Mouse (Mus musculus) kidney, adult 2 months (tissue): ENCODE data around the gene Mpst. TPM values are rescaled to one million over a fixed set of nuclear protein-coding genes. Genes with fewer than 3 reads are reported as not detected.
A peak's percentile ranks its signal among the peaks of the same experiment; 100 is the strongest.

ENCODE experiments used
- DNase-seq: peaks from one replicate; pipeline ENCODE4 v3.0.0; 2021
- H3K27ac ChIP-seq: fragments of 200-500 bp; 2 replicates; pipeline ENCODE4 v1.5.1; 2012; ENCODE audit warnings: low read depth, low read length, control low read depth, inconsistent platforms; ENCODE audit not compliant: insufficient read depth
- H3K27me3 ChIP-seq: fragments of 200-500 bp; replicated peaks from 2 replicates; pipeline ENCODE4 v1.6.1; 2012; ENCODE audit warnings: mild to moderate bottlenecking, moderate library complexity, low read length, inconsistent platforms; ENCODE audit not compliant: control insufficient read depth, insufficient read depth
- H3K36me3 ChIP-seq: fragments of 200-500 bp; 2 replicates; pipeline ENCODE4 v1.6.1; 2012; ENCODE audit warnings: mild to moderate bottlenecking, moderate library complexity, low read length, inconsistent platforms; ENCODE audit not compliant: control insufficient read depth, insufficient read depth
- H3K4me1 ChIP-seq: fragments of 200-500 bp; 2 replicates; pipeline ENCODE4 v1.6.1; 2011; ENCODE audit warnings: low read length; ENCODE audit not compliant: control insufficient read depth, insufficient read depth
- H3K4me3 ChIP-seq: fragments of 200-500 bp; 2 replicates; pipeline ENCODE4 v1.5.1; 2011; ENCODE audit warnings: mild to moderate bottlenecking, low read depth, low read length, control low read depth; ENCODE audit not compliant: insufficient read depth
- CTCF ChIP-seq: fragments of 200-500 bp; conservative IDR thresholded peaks from 2 replicates; pipeline ENCODE4 v1.5.1; 2011; ENCODE audit warnings: low read depth, mild to moderate bottlenecking, control low read depth, low read length, moderate library complexity, mixed read lengths; ENCODE audit not compliant: insufficient read depth, insufficient read length
- POLR2A ChIP-seq: fragments of 200-500 bp; IDR thresholded peaks from one replicate; pipeline ENCODE4 v1.6.1; 2011; ENCODE audit warnings: low read depth, low read length, control low read depth
- WGBS: fragments of 180-500 bp; shearing (Covaris S2); methylation state at CpG from one replicate; pipeline ENCODE4 v1.1.7; 2018; 5-methylcytosine and 5-hydroxymethylcytosine counted together
- polyA plus RNA-seq: library from polyadenylated mRNA; depleted of rRNA; stranded (reverse); fragments of >200 nt; gene quantifications from 2 replicates; pipeline ENCODE4 v1.2.3, GENCODE M21; 2012

Gene Mpst
- polyA plus RNA-seq, 1 experiment, result 270 TPM

DNA sequence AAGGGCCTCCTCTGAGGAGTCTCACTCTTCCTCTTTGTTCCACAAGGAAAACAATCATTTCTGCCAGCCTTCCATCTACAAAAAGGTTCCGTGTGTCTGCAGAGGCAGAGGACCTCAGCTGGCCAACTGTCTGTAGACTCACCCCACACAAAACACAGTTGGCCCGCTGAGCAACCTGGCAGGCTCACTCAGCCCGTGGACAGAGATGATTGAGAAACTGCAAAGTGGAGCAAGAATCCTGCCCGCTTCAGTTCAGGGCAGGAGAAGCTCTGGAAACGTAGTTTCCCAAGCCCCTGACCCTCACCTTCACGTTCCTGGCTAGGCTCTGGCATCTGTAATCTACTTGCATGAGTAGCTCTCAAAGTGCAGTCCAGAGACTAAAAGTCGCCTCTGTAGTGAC, 40.9 kb downstream of the Mpst start:
- 27% methylated on average over 7 of the region's 7 CpGs for WGBS
- Histone ChIP-seq H3K36me3 (no peaks in the 10 kb centered on the region), H3K4me3 (no peak overlapping the region), H3K27me3 (no peaks in the 10 kb centered on the region), H3K27ac (no peak overlapping the region), H3K4me1 (0 out of 2 replicates have a peak, but pooled peaks cover 5% of the 10 kb centered on the region)
- no peak for DNase-seq
- TF ChIP-seq POLR2A (no peak), CTCF (no peak)

DNA sequence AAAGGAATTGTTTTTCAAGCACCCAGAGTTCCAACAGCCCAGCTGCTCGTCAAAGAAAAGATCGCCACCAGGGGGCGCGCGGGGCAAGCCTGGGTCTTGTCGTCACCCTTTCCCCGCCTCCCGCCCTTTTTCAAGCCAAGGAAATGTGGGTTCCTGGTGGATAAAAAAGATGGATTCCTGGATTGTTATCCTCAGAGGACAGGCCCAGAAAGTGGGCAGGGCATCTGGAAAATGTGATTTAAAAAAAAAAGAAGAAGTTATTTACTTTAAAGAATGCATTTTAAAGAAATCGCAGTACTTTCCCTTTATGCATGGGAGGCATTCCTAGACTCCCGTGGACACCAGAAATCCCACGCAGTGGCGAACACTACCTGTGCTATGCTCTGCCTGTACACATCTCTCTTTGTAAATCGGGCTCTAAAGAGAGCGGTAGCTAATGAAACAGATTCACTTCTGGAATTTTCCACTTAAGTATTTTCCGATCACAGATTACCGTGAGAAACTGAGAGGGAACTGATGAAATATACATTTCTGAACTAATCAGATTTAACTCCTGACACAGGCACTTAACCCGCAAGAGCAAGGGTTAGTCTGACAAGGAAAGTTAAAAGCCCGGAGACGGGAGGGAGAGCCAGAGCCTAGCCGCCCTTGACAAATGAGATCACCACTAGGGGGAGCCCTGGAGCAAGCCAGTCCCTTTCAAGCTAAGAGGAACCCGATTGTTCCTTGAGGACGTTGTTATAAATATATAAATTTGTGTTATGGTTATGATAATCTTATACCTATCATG, 41.7 kb downstream of the Mpst start:
- TF ChIP-seq CTCF (peak; percentile 83), POLR2A (no peak)
- Histone ChIP-seq H3K36me3 (no peaks in the 10 kb centered on the region), H3K4me1 (0 out of 2 replicates have a peak, but pooled peaks cover 5% of the 10 kb centered on the region), H3K27ac (peak overlapping the region; percentile 67), H3K27me3 (no peaks in the 10 kb centered on the region), H3K4me3 (peak overlapping the region; percentile 46)
- under 1% methylated on average over 22 of the region's 22 CpGs for WGBS
- peak; percentile 97 for DNase-seq

DNA sequence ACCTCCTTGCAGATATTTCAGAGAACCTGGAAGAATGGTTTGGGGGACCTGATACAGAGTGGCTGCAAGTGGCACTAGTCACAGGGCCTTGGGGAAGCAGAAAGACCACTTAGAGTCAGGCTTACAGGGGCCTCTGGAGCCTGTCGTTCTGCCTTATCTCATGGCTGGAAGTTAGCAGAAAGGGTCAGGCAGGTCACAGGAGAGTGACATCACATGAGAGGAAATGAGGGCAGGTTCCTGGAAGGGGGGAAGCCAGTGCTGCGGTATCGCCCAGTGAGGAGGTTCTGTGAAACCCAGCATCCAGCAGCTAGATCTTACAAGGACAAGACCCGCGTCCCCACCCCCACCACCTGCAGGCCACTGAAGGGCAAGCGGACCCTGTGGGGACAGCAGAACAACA, 42.9 kb downstream of the Mpst start:
- WGBS, result 80% methylated on average over 6 of the region's 6 CpGs
- H3K27ac ChIP-seq, result no peak overlapping the region

DNA sequence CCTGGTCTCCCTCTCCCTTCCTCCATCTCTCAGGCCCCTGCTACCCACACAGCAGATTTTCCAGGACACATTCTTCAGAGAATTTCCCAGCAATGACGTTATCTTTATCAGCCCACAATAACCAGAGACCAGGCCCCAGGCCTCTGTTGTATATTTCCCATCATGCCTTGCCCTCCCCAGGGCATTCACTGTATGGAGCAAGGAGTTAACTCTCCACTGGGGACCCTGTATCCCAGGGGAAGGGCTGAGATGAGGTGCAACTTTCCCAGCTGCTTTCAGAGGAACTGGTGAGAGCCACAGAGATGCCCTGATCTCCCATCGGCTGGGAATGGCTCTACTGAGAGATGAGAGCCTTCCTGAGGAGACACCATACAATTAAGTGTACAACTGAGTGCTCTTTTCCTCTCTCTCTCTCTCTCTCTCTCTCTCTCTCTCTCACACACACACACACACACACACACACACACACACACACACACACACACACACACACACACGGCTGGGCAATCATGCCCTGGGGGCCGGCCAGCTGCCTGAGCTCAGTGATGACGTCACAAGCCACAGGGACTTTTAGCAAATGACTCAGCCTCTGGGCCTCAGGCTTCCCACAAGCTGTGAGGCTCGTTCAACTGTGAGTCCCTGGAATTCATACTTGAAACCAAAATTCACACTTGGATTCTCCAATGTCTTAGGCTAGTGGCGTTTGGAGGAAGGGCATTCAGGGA, 43.6 kb downstream of the Mpst start:
- DNase-seq, result peak; percentile 49
- Histone ChIP-seq H3K4me1 (0 out of 2 replicates have a peak, but pooled peaks cover 5% of the 10 kb centered on the region), H3K27me3 (no peaks in the 10 kb centered on the region), H3K27ac (no peak overlapping the region), H3K4me3 (no peak overlapping the region), H3K36me3 (no peaks in the 10 kb centered on the region)
- WGBS, result 39% methylated on average over 7 of the region's 7 CpGs
- TF ChIP-seq CTCF, result no peak
- no peak for TF ChIP-seq POLR2A

More for the DNA sequence above, 42.9 kb downstream of the Mpst start:
- H3K27me3 ChIP-seq, result no peaks in the 10 kb centered on the region
- H3K4me1 ChIP-seq, result 0 out of 2 replicates have a peak, but pooled peaks cover 5% of the 10 kb centered on the region
- H3K4me3 ChIP-seq, result no peak overlapping the region
- no peaks in the 10 kb centered on the region for H3K36me3 ChIP-seq
- DNase-seq, result peak; percentile 39
- TF ChIP-seq POLR2A (no peak), CTCF (no peak)

DNA sequence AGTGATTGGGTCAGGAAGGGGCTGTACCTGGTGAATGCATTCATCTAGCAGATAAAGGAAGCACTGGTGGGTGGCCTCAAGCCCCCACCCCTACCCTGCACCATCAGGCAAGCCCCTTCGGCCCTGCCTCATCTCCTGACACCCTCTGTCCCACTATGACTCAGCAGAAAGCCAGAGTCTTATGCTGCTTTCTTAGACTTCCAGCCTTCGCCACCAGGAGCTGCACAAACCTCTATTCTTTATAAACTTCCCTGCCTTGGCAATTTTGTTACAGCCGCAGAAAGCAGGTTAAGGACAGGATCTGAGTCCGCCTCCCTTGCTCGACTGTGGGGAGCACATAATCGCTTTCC, 44.2 kb downstream of the Mpst start:
- Histone ChIP-seq H3K4me3 (no peak overlapping the region), H3K27ac (no peak overlapping the region), H3K4me1 (0 out of 2 replicates have a peak, but pooled peaks cover 5% of the 10 kb centered on the region), H3K27me3 (no peaks in the 10 kb centered on the region), H3K36me3 (no peaks in the 10 kb centered on the region)
- no peak for DNase-seq
- WGBS, result 91% methylated on average over 6 of the region's 6 CpGs
- TF ChIP-seq CTCF (no peak), POLR2A (no peak)

DNA sequence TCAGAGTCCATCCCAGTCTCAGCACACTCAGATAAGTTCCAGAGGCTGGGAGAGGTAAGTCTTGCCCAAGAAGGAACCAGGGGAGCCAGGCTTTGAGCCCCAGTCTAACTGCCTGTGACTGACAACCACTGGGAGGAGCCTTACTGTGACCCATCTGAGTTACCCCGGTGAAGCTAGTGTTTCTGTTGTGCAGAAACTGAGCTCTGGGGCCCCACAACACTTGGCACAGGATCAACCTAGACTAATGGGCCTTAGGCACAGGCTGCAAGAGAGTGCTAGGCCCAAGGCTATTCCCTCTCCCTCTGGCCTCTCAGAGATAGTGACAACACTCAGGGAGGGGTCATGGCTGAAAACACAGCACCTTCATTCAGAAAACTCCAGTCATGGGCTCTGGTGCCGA, 45.0 kb downstream of the Mpst start:
- Histone ChIP-seq H3K4me1 (0 out of 2 replicates have a peak, but pooled peaks cover 5% of the 10 kb centered on the region), H3K27ac (no peak overlapping the region), H3K4me3 (no peak overlapping the region), H3K36me3 (no peaks in the 10 kb centered on the region), H3K27me3 (no peaks in the 10 kb centered on the region)
- WGBS, result 74% methylated on average over 2 of the region's 2 CpGs
- no peak for DNase-seq
- TF ChIP-seq POLR2A (no peak), CTCF (no peak)

DNA sequence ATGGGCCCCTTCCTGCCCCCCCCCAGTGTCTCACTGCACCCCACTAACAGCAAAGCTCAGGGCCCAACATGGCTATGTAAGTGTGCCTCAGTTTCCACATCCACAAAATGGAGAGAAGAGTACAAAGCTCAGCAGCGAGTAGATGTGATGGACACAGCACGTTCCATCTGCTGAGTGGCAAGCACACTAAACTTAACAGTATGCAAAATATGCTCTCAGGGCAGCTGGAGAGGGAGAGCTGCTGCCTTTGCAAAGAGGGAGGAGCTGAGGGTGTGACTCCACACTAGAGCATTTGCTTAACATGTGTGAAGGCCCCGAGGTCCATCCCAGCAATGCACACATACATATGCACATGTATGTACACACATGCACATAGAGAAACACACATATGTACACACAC, 46.7 kb downstream of the Mpst start:
- H3K4me3 ChIP-seq, result no peak overlapping the region
- 83% methylated on average over 3 of the region's 3 CpGs for WGBS
- 0 out of 2 replicates have a peak, but pooled peaks cover 5% of the 10 kb centered on the region for H3K4me1 ChIP-seq
- no peak for DNase-seq
- no peaks in the 10 kb centered on the region for H3K27me3 ChIP-seq
- no peak overlapping the region for H3K27ac ChIP-seq
- no peaks in the 10 kb centered on the region for H3K36me3 ChIP-seq
- no peak for TF ChIP-seq POLR2A
- no peak for TF ChIP-seq CTCF
